Mouse (Mus musculus) layer of hippocampus, adult 18-20 months (tissue): ENCODE measurements around the gene Ddx43. TPM values are rescaled to one million over a fixed set of nuclear protein-coding genes. Genes with fewer than 3 reads are reported as not detected.

Experiments used
- DNase-seq, 2 experiments: peaks; one replicate each; pipeline ENCODE4 v3.0.0; 2022; ENCODE audit warnings: low spot score in 2 of 2
- total RNA-seq, 2 experiments: library from RNA; stranded (reverse); gene quantifications; 2 replicates each; pipeline ENCODE4 v1.2.3; 2021

The Ddx43 gene
- total RNA-seq, 2 experiments from 2014 or later: not detected

GRCm38 (mm10) chr9:78442579-78443392 lies 47.2 kb downstream of the Ddx43 start, which contains the start of gene Cgas:
TSS of gene Cgas (minus strand) at chr9:78443237.
- peak in 1 of 2 experiments; percentile 20 for DNase-seq

GRCm38 (mm10) chr9:78447606-78447972 lies 52.0 kb downstream of the Ddx43 start:
- DNase-seq: no peak

- peak; percentile 86 to 91 for DNase-seq
These were observed 52.6 kb downstream of the Ddx43 start, which contains the start of the genes Mto1 and Gm17324 for GRCm38 (mm10) chr9:78447973-78448873. TSS of gene Mto1 (plus strand) at chr9:78448208. TSS of gene Gm17324 (minus strand) at chr9:78448786.

GRCm38 (mm10) chr9:78450404-78450803 lies 54.8 kb downstream of the Ddx43 start:
- no peak for DNase-seq

- DNase-seq: no peak
These were observed 55.8 kb downstream of the Ddx43 start for GRCm38 (mm10) chr9:78451382-78451781.

- DNase-seq: no peak
These were observed 61.4 kb downstream of the Ddx43 start for GRCm38 (mm10) chr9:78457026-78457425.

- DNase-seq: no peak
These were observed 67.8 kb downstream of the Ddx43 start for GRCm38 (mm10) chr9:78463337-78463736.

GRCm38 (mm10) chr9:78465725-78466124 lies 70.1 kb downstream of the Ddx43 start:
- DNase-seq: no peak

Other genes with a start within 250 kb of the Ddx43 start
- 10 to 100 TPM; 56.0 to 60.8 TPM for gene Gsta4, start 213.0 kb upstream of the Ddx43 start, total RNA-seq
- not detected for gene Gsta1, start 165.1 kb upstream of the Ddx43 start, total RNA-seq
- not detected for gene Gm3776, start 138.6 kb upstream of the Ddx43 start, total RNA-seq
- gene Gm10639, start 105.9 kb upstream of the Ddx43 start, total RNA-seq: not detected
- not detected for gene Omt2a, start 81.0 kb upstream of the Ddx43 start, total RNA-seq
- not detected for gene Omt2b, start 68.2 kb upstream of the Ddx43 start, total RNA-seq
- gene Gsta2, start 40.0 kb upstream of the Ddx43 start, total RNA-seq: not detected
- gene Dppa5a, start 27.6 kb upstream of the Ddx43 start, total RNA-seq: not detected
- gene Ooep, start 17.1 kb upstream of the Ddx43 start, total RNA-seq: not detected
- under 1 TPM; 0.51 to 0.69 TPM for gene Cgas, start 47.5 kb downstream of the Ddx43 start, total RNA-seq
- 10 to 100 TPM; 22.4 to 23.2 TPM for gene Mto1, start 52.4 kb downstream of the Ddx43 start, total RNA-seq
- under 1 TPM; 0.82 to 0.86 TPM for gene Gm17324, start 53.0 kb downstream of the Ddx43 start, total RNA-seq
- gene Eef1a1, start 93.4 kb downstream of the Ddx43 start, total RNA-seq: 1,000 to 10,000 TPM; 3,208 to 3,266 TPM
- 10 to 100 TPM; 20.4 to 21.4 TPM for gene Slc17a5, start 192.3 kb downstream of the Ddx43 start, total RNA-seq
- gene Cd109, start 219.8 kb downstream of the Ddx43 start, total RNA-seq: 1 to 10 TPM; 2.6 to 3.2 TPM